Mouse (Mus musculus) 416B (cell line): ENCODE measurements around the gene Derl3.
A peak's percentile ranks its signal among the peaks of the same experiment; 100 is the strongest.

Source experiments
- DNase-seq: peaks from one replicate; pipeline ENCODE4 v3.0.0; 2011; ENCODE audit warnings: low read depth

Derl3 gene

GRCm38 (mm10) chr10:75913013-75913589 is 19.9 kb downstream of the Derl3 start:
- no peak for DNase-seq

- DNase-seq: no peak
Measured at GRCm38 (mm10) chr10:75915557-75915956, 22.3 kb downstream of the Derl3 start.

GRCm38 (mm10) chr10:75916840-75917239 is 23.6 kb downstream of the Derl3 start:
- DNase-seq: no peak

- no peak for DNase-seq
Measured at GRCm38 (mm10) chr10:75919026-75919425, 25.8 kb downstream of the Derl3 start.

- peak; percentile 93 for DNase-seq
Measured at GRCm38 (mm10) chr10:75921026-75921725, 28.0 kb downstream of the Derl3 start, which contains the start of gene Smarcb1. Gene Smarcb1, minus strand, starts transcription at chr10:75921617.

GRCm38 (mm10) chr10:75921726-75922560 is 28.7 kb downstream of the Derl3 start:
- DNase-seq: peak; percentile 36

GRCm38 (mm10) chr10:75924324-75924723 is 31.1 kb downstream of the Derl3 start:
- peak; percentile 28 for DNase-seq

- no peak for DNase-seq
Measured at GRCm38 (mm10) chr10:75926396-75926795, 33.2 kb downstream of the Derl3 start.

- DNase-seq: no peak
Measured at GRCm38 (mm10) chr10:75930304-75930703, 37.1 kb downstream of the Derl3 start.

GRCm38 (mm10) chr10:75931311-75931710 is 38.1 kb downstream of the Derl3 start:
- no peak for DNase-seq

- DNase-seq: no peak
Measured at GRCm38 (mm10) chr10:75932081-75932678, 39.0 kb downstream of the Derl3 start.

- no peak for DNase-seq
Measured at GRCm38 (mm10) chr10:75932891-75933290, 39.7 kb downstream of the Derl3 start, which contains the start of gene Chchd10. Gene Chchd10, plus strand, starts transcription at chr10:75933130.

GRCm38 (mm10) chr10:75934991-75935390 is 41.8 kb downstream of the Derl3 start:
- no peak for DNase-seq

GRCm38 (mm10) chr10:75935680-75936541 is 42.7 kb downstream of the Derl3 start, which contains the start of gene Mmp11:
Gene Mmp11, minus strand, starts transcription at chr10:75936496.
- no peak for DNase-seq

GRCm38 (mm10) chr10:75936909-75937667 is 43.9 kb downstream of the Derl3 start:
- DNase-seq: no peak

- no peak for DNase-seq
Measured at GRCm38 (mm10) chr10:75937851-75938643, 44.8 kb downstream of the Derl3 start.

GRCm38 (mm10) chr10:75939481-75940234 is 46.4 kb downstream of the Derl3 start:
- DNase-seq: peak; percentile 36

- no peak for DNase-seq
Measured at GRCm38 (mm10) chr10:75940520-75940919, 47.3 kb downstream of the Derl3 start, which contains the start of gene Gm867. Gene Gm867, minus strand, starts transcription at chr10:75940672.
